Mouse (Mus musculus): Measurements from ENCODE around the gene Rbbp4. TPM values are rescaled to one million over a fixed set of nuclear protein-coding genes. Genes with fewer than 3 reads are reported as not detected.

Gene Rbbp4
- polyA plus RNA-seq (2015; fragmentation: Nextera tagmentation; extraction: Ambion mirVana), result 330 and 336 TPM in 2 replicates

DNA sequence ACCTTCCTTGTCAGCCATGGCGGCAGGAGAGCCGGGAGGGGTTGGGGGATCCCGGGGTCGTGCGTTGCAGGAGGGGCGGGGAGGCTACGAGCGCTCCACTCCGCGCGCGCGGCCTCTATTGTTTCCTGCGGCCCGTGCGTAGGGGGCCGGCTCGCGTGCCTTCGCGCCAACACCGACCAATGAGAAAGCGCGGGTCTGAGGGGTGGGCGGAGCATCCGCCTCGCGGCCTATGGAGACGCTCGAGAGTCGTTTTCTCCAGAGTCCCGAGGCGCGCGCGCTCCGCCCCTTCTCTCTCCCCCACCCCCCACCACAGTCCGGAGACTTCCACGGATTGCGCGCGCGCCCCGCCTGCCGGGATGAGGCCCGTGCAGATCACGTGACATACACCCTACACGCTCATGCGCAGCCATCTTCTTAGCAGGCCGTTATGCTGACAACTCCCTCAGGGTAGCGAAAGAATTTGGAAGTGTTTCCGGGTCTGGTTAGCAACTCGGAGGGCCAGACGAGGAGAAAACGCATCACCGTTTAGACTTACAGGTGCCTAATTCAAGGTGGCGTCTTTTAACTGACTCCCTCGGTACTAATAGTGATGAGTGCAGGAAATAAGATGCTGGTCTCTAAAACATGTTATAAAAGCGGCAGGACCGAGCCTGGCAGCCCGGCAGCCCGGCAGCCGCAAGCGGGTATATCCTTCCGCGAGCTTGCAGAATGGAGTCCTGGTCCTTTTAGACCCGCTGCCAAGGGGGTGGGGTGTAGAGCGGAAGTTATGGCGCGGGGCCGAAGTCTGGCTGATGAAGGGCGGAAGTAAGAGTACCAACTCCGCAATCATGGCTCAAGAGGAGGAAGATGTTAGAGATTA is at the start of gene Rbbp4, which contains the start of gene Zbtb8os:
TSS of gene Rbbp4 (minus strand) at position 155 of the 859 bp plus-strand sequence.
TSS of gene Zbtb8os (plus strand) at position 480 of the 859 bp plus-strand sequence.
- H3K4me1 ChIP-seq, result peaks cover 22% of the 10 kb centered on the region
- H3K4me2 ChIP-seq, result peak within 1 kb of the TSS; percentile 85
- peak within 1 kb of the TSS; percentile 97 for H3K4me3 ChIP-seq (replicated peaks)
- H3K27me3 ChIP-seq (replicated peaks), result no peaks in the 10 kb centered on the region
- no peaks in the 10 kb centered on the region for H3K9me3 ChIP-seq
- H3K9ac ChIP-seq, result peak within 1 kb of the TSS; percentile 99
- ATAC-seq (ENCODE audit: insufficient read depth, low FRiP score, low read depth), result peak; percentile 97
- H3K27ac ChIP-seq, result peak within 1 kb of the TSS; percentile 100
- under 1% methylated on average over 70 of the region's 73 CpGs for WGBS
- peaks cover 6% of the 10 kb centered on the region; the same call in 1 of the 2 replicates for H3K36me3 ChIP-seq

DNA sequence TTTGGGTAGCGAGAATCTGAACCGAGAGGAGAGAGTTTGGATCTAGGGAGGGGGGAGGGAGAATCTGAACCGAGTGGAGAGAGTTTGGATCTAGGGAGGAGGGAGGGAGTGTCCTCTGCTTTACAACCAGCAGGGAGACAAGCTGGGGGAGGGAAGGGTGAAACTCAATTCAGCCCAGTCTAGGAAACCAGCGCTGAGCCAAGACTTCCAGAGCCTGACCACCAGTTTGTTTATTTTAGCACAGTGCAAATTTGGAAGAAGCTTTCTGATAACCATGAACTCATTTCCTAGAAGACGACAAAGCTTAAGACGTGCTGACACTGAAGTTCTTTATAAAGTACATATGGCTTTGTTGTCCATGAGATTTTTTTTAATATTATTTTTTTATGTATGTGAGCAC is 49.3 kb upstream of the Rbbp4 start:
- peak; percentile 78 for ATAC-seq (ENCODE audit: insufficient read depth, low FRiP score, low read depth)
- 0 out of 2 replicates have a peak, but pooled peaks cover 4% of the 10 kb centered on the region for H3K4me1 ChIP-seq
- no peak overlapping the region for H3K4me2 ChIP-seq
- peak overlapping the region; percentile 79 for H3K27ac ChIP-seq
- H3K36me3 ChIP-seq, result no peaks in the 10 kb centered on the region
- H3K9me3 ChIP-seq, result no peaks in the 10 kb centered on the region
- no peaks in the 10 kb centered on the region for H3K27me3 ChIP-seq (replicated peaks)
- H3K9ac ChIP-seq, result no peak overlapping the region
- 10% methylated on average over 6 of the region's 6 CpGs for WGBS
- H3K4me3 ChIP-seq (replicated peaks), result no peak overlapping the region

DNA sequence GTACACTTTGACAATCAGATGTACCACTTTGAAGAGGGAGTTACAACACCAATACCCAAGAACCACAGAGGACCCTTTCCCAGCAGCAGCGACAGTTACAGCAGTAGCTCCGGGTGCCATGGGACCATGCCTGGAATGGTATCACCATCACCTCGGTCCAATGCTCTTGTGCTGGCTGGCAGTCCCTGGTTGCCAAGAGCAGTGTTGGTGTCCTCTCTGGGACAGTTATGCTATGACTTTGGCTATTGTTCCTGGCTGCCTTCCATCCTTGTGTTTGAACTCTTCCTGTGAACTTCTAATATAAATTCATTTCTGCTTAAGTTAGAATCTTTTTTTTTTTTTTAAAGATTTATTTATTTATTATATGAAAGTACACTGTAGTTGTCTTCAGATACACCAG is 48.4 kb upstream of the Rbbp4 start:
- H3K9ac ChIP-seq, result no peak overlapping the region
- no peak for ATAC-seq (ENCODE audit: insufficient read depth, low FRiP score, low read depth)
- H3K9me3 ChIP-seq, result no peaks in the 10 kb centered on the region
- WGBS, result 88% methylated on average over 3 of the region's 3 CpGs
- 0 out of 2 replicates have a peak, but pooled peaks cover 4% of the 10 kb centered on the region for H3K4me1 ChIP-seq
- H3K27ac ChIP-seq, result no peak overlapping the region
- H3K4me2 ChIP-seq, result no peak overlapping the region
- H3K27me3 ChIP-seq (replicated peaks), result no peaks in the 10 kb centered on the region
- no peak overlapping the region for H3K4me3 ChIP-seq (replicated peaks)
- no peaks in the 10 kb centered on the region for H3K36me3 ChIP-seq

DNA sequence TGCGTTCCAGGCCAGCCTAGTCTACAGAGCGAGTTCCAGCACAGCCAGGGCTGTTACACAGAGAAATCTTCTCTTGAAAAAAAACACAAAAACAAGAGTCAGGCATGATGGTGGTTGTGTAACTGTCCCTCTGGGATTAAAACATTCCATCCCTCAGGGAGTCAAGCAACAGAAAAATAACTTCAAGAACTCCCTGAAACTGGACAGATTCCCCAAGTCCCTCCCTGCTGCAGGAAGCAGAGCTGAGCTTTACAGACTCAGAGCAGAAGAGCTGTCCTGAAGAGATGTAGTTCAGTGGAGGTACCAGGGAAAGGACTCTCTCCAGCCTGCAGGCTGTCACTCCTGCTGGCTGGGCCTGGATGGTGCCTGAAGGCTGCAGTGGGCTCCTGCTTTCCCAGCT is 47.3 kb upstream of the Rbbp4 start:
- Histone ChIP-seq H3K9me3 (no peaks in the 10 kb centered on the region), H3K4me2 (no peak overlapping the region), H3K4me3 (replicated peaks) (no peak overlapping the region), H3K36me3 (no peaks in the 10 kb centered on the region), H3K9ac (no peak overlapping the region), H3K27me3 (replicated peaks) (no peaks in the 10 kb centered on the region), H3K27ac (0 out of 2 replicates have a peak overlapping the region, but pooled peaks have one; percentile 11), H3K4me1 (0 out of 2 replicates have a peak, but pooled peaks cover 4% of the 10 kb centered on the region)
- 89% methylated on average over 2 of the region's 2 CpGs for WGBS
- ATAC-seq (ENCODE audit: insufficient read depth, low FRiP score, low read depth), result no peak

DNA sequence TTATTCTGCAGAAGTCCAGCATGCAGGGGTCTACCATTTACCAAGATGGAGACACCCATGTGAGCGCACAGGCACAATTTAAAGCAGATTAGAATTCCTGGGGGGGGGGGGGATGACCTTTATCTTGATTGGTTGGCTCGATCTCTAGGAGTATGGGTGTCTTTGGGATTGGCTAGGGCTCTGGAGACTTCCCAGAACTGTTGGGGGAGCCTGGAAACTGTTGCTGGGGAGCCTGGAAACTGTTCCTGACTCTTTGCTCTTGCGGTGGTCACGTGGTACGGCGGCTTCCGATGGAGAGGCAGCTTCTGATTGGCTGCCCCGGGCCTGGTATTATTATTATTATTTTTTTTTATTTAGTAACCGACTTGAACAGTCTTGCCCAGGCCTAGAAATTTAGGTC is 46.9 kb upstream of the Rbbp4 start:
- no peak overlapping the region for H3K4me3 ChIP-seq (replicated peaks)
- no peak for ATAC-seq (ENCODE audit: insufficient read depth, low FRiP score, low read depth)
- no peak overlapping the region for H3K27ac ChIP-seq

DNA sequence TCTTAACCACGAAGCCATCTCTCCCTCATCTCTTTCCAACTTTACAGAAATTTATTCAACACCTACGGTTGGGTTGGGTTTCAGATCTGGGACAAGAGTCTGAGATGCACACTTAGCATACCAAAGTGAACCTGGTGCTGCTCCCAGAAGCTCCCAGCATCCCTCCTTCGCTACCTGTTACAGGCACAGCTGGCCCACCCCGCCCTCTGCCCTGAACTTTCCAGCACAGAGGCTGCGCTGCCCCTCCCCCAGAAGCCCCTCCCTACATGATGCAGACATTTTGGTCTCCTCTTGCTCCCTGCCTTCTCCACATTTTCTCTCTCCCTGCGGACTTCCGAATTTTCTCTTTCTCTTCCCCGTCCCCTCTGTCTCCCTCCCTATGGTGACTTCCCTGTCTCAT is 46.0 kb upstream of the Rbbp4 start:
- WGBS, result 74% methylated on average over 8 of the region's 8 CpGs
- H3K9me3 ChIP-seq, result no peaks in the 10 kb centered on the region
- no peak overlapping the region for H3K27ac ChIP-seq
- 0 out of 2 replicates have a peak, but pooled peaks cover 4% of the 10 kb centered on the region for H3K4me1 ChIP-seq
- no peak overlapping the region for H3K4me3 ChIP-seq (replicated peaks)
- no peaks in the 10 kb centered on the region for H3K27me3 ChIP-seq (replicated peaks)
- H3K4me2 ChIP-seq, result no peak overlapping the region
- H3K36me3 ChIP-seq, result no peaks in the 10 kb centered on the region
- ATAC-seq (ENCODE audit: insufficient read depth, low FRiP score, low read depth), result no peak
- no peak overlapping the region for H3K9ac ChIP-seq

More for the DNA sequence above, 46.9 kb upstream of the Rbbp4 start:
- no peaks in the 10 kb centered on the region for H3K27me3 ChIP-seq (replicated peaks)
- 94% methylated on average over 9 of the region's 9 CpGs for WGBS
- 0 out of 2 replicates have a peak, but pooled peaks cover 4% of the 10 kb centered on the region for H3K4me1 ChIP-seq
- H3K4me2 ChIP-seq, result no peak overlapping the region
- no peak overlapping the region for H3K9ac ChIP-seq
- no peaks in the 10 kb centered on the region for H3K9me3 ChIP-seq
- H3K36me3 ChIP-seq, result no peaks in the 10 kb centered on the region

DNA sequence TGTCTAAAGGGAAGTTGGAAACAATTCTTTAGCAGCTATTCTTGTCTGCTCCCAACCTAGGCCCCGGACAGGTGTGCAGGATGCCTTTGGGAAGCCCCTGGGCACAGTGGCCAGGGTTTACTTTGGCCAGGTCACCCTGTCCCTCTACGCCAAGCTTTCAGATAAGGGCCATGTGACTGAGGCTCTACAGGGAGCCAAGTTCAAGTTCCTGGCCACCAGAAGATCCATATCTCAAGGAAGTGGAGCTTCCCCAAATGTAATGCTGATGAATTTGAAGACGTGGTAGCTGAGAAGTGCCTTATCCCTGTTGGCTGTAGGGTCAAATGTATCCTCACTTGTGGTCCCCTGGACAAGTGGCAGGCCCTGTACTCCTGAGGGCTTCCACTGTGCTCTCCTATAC is 44.6 kb upstream of the Rbbp4 start:
- Histone ChIP-seq H3K27ac (no peak overlapping the region), H3K36me3 (no peaks in the 10 kb centered on the region), H3K4me2 (no peak overlapping the region), H3K9ac (no peak overlapping the region), H3K4me1 (0 out of 2 replicates have a peak, but pooled peaks cover 4% of the 10 kb centered on the region), H3K4me3 (replicated peaks) (no peak overlapping the region), H3K27me3 (replicated peaks) (no peaks in the 10 kb centered on the region), H3K9me3 (no peaks in the 10 kb centered on the region)
- ATAC-seq (ENCODE audit: insufficient read depth, low FRiP score, low read depth), result no peak
- 69% methylated on average over 3 of the region's 3 CpGs for WGBS

DNA sequence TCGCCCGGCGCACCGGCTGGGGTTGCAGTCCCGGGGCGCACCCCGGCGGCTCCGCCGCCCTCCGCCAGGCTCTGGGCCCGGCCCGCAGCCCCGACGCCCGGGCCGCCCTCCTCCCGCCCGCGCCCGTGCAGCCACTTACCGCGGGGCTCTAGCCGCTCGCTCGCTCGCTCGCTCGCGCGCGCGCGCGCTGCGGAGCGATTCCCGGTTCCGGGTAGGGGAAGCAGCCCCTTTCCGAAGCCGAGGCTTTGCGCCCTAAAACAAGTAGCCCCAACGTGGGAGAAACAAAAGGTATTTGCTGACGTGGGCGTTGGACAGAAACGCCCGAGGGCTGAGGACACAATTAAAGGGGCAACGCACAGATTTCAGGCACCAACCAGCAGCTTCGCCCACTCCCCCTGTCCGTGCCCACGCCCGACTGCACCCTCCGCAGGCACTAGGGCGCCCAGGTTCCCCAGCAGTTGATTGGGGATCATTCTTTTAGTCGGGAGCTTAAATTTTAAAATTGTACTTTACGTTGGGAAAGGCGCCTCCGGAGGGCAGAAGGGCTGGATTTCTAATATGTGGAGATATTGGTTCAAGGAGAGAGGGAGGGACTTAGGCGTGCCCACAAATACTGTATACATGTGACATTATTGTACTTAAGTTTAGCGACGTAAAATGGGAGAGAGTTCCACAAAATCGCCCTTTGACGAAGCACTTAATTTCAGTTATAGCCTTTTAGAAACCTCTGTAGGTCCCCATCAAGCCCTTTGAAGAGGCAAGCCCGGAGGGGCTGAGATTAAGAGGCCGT is 42.6 kb upstream of the Rbbp4 start, which contains the start of gene Zbtb8a:
TSS of gene Zbtb8a (minus strand) at position 516 of the 790 bp plus-strand sequence.
- peak; percentile 67 for ATAC-seq (ENCODE audit: insufficient read depth, low FRiP score, low read depth)
- Histone ChIP-seq H3K4me3 (replicated peaks) (peak within 1 kb of the TSS; percentile 83), H3K4me1 (0 out of 2 replicates have a peak, but pooled peaks cover 5% of the 10 kb centered on the region), H3K9ac (peak within 1 kb of the TSS; percentile 85), H3K9me3 (no peaks in the 10 kb centered on the region), H3K4me2 (peak within 1 kb of the TSS; percentile 69), H3K27me3 (replicated peaks) (no peaks in the 10 kb centered on the region), H3K27ac (peak within 1 kb of the TSS; percentile 93), H3K36me3 (no peaks in the 10 kb centered on the region)
- under 1% methylated on average over 64 of the region's 65 CpGs for WGBS

DNA sequence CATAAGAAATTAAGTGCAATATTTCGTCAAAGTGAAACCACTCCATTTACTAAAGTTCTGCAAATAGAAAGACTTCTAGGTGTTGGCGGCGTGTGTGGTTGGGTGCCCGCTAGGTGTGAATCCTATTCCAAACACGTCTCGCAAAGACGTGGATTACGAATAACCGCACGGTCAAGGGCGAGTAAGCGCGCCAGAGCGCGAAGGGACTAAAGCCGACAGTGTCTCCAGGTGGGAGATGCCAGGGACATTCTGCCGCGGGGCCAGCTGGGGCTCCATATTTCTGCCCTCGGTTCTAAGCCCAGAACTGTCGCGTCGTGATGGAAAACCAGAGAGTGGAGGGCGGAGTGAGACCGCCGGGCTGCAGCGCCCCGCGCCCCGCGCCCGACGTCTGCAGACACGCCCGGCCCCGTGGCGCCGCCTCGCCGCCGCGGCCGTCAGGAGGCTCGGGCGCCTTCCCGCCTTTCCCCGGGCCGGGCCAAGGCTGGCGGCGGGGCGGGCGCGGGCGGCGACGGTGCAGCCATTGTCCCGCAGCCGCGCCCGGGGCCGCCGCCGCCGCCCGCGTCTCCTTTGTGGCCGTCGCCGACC is 41.9 kb upstream of the Rbbp4 start:
- Histone ChIP-seq H3K9ac (peak overlapping the region; percentile 85), H3K4me2 (peak overlapping the region; percentile 69), H3K27ac (peak overlapping the region; percentile 93), H3K36me3 (no peaks in the 10 kb centered on the region), H3K27me3 (replicated peaks) (no peaks in the 10 kb centered on the region), H3K4me3 (replicated peaks) (peak overlapping the region; percentile 83), H3K4me1 (0 out of 2 replicates have a peak, but pooled peaks cover 5% of the 10 kb centered on the region), H3K9me3 (no peaks in the 10 kb centered on the region)
- under 1% methylated on average over 57 of the region's 68 CpGs for WGBS
- ATAC-seq (ENCODE audit: insufficient read depth, low FRiP score, low read depth), result peak; percentile 72

DNA sequence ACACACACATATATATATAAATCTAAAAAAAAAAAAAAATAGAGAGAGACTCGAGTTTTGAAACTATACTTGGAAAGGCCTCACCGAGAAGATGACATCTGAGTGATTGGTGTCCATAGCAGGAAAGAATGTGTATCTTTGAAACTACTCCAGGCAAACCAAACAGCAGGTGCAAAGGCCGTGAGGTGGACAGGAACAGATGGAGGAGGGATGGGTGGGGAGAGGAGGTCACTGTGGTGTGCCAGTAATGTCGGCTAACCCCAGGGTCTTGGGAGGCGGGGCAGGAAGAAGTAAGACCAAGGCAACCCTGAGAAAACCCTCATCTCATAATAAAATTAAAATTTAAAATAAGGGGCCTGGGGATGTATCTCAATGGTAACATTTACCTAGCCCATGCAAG is 40.7 kb upstream of the Rbbp4 start:
- ATAC-seq (ENCODE audit: insufficient read depth, low FRiP score, low read depth), result no peak
- no peaks in the 10 kb centered on the region for H3K36me3 ChIP-seq
- no peaks in the 10 kb centered on the region for H3K9me3 ChIP-seq
- 0 out of 2 replicates have a peak, but pooled peaks cover 5% of the 10 kb centered on the region for H3K4me1 ChIP-seq
- no peak overlapping the region; the same call in 1 of the 2 replicates for H3K4me2 ChIP-seq
- H3K27ac ChIP-seq, result no peak overlapping the region
- H3K27me3 ChIP-seq (replicated peaks), result no peaks in the 10 kb centered on the region
- no peak overlapping the region for H3K9ac ChIP-seq
- H3K4me3 ChIP-seq (replicated peaks), result no peak overlapping the region
- WGBS, result 74% methylated on average over 5 of the region's 5 CpGs

DNA sequence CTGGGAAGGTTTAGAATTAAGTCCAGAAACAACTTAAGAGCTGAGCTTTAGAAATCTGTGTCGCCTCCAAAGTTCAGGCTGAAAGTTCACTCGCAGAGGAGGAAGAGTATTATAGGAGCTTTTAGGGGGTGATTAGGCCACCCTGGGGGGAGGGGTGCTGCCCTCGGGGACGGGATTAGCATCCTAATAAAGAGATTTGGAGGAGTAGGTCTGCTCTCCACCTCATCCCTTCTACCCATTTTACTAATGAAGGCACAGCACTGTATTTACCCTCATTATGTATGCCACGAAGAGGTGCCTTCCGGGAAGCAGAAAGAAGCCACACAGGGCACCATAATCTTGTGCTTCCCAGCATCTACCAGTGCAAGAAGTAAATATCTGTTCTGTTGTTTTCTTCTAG is 39.8 kb upstream of the Rbbp4 start:
- 0 out of 2 replicates have a peak, but pooled peaks cover 5% of the 10 kb centered on the region for H3K4me1 ChIP-seq
- 53% methylated on average over 6 of the region's 6 CpGs for WGBS
- no peak for ATAC-seq (ENCODE audit: insufficient read depth, low FRiP score, low read depth)
- no peaks in the 10 kb centered on the region for H3K36me3 ChIP-seq
- H3K4me3 ChIP-seq (replicated peaks), result no peak overlapping the region
- no peaks in the 10 kb centered on the region for H3K27me3 ChIP-seq (replicated peaks)
- no peak overlapping the region for H3K4me2 ChIP-seq
- no peak overlapping the region for H3K27ac ChIP-seq
- H3K9ac ChIP-seq, result no peak overlapping the region
- H3K9me3 ChIP-seq, result no peaks in the 10 kb centered on the region
